Mouse (Mus musculus) Patski (cell line): ENCODE measurements at regions not wholly inside any gene's neighbourhood (a gene's known extent, or its start where the extent isn't known, plus 50 kb on each side); places are given as distances from the start of the nearest gene placed in this dataset.
A peak's percentile ranks its signal among the peaks of the same experiment; 100 is the strongest.

Experiments
- ATAC-seq: fragments of 100-300 bp; one replicate; pipeline ENCODE4 v1.8.0; 2021
- CTCF ChIA-PET: fragments of 350-600 bp; sonication (Branson Sonifier 250); formaldehyde crosslinking; loops from one replicate; lab custom pipeline; 2022; ENCODE audit warnings: inconsistent platforms; lab: Charles Lee
- POLR2A ChIA-PET: fragments of 350-600 bp; sonication (Branson Sonifier 250); formaldehyde crosslinking; loops from one replicate; lab custom pipeline; 2022; ENCODE audit warnings: antibody characterized with exemption, inconsistent platforms; lab: Charles Lee
- DNase-seq: peaks from one replicate; pipeline ENCODE4 v3.0.0-alpha.2; 2011; ENCODE audit warnings: low read depth, low spot score
- H3K27me3 ChIP-seq: fragments of 371-371 bp; one replicate; pipeline ENCODE4 v1.5.1; 2021
- CTCF ChIP-seq: fragments of 100-300 bp; IDR thresholded peaks from one replicate; pipeline ENCODE4 v1.5.1; 2021
- in situ Hi-C: fragments of 300-500 bp; cut with MboI; formaldehyde crosslinking; loops from 3 replicates; pipeline ENCODE4 v1.11.1; 2018; ENCODE audit warnings: low pct_unique_long_range_greater_than_20kb, mixed read lengths

DNA sequence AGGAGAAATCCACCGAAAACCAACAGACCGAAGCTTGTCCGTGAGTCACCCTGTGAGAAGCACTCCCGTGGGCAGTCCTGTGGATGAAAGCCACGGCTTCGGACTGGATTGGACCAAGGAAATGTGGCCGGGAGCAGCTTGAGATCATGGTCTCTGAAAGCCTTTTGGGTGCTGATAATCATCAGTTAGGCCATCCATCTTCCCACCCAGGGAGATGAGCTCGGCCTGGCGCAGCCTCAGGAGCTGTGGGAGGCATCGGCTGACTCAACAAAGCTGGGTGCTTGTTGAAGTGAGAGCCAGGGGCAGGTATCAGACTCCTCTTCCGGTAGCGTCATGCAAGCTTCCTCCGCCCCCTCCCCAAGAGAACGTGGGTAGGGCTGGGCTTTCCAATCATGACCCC is 582.2 kb upstream of the Gm19410 start:
- ChIA-PET CTCF (interaction anchor here (1.6 kb wide), 1 partner anchor 17 kb away, joined by 4 read pairs; no protein-coding TSS in a partner anchor), POLR2A (interaction anchor here (0.7 kb wide), 1 partner anchor 10 kb away, joined by 3 read pairs; no protein-coding TSS in a partner anchor)
- TF ChIP-seq CTCF, result no peak
- in situ Hi-C loops, result no loop called here
- no peak for ATAC-seq
- no peaks in the 10 kb centered on the region for H3K27me3 ChIP-seq
- no peak for DNase-seq

DNA sequence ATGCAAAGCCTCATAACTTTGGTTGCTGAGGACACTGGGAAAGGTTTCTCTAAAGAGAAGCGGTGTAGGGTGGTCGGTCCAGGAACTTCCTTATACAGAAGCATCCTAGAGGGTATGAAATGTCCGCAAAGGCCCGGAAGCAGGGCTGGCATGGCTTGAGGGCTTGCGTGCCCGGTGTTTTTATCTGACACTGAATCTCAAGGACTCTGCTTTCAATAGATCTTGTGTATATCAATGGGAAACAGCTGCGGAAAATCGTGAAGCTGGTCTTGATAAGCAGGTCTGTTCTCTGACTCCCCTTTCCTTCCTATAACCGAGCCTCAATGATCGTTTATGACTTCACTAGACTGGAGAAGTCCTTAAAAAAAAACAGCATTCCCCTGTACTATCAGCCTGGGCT is 580.4 kb upstream of the Gm19410 start:
- ATAC-seq, result no peak
- H3K27me3 ChIP-seq, result no peaks in the 10 kb centered on the region
- no peak for DNase-seq
- POLR2A ChIA-PET, result interaction anchor here (0.6 kb wide), 1 partner anchor 213 kb away, joined by 3 read pairs; no protein-coding TSS in a partner anchor
- in situ Hi-C loops, result no loop called here
- CTCF ChIA-PET, result interaction anchor here (1.0 to 1.2 kb wide), 2 partner anchors 14 to 311 kb away, joined by 3 to 4 read pairs; no protein-coding TSS in a partner anchor
- no peak for TF ChIP-seq CTCF

DNA sequence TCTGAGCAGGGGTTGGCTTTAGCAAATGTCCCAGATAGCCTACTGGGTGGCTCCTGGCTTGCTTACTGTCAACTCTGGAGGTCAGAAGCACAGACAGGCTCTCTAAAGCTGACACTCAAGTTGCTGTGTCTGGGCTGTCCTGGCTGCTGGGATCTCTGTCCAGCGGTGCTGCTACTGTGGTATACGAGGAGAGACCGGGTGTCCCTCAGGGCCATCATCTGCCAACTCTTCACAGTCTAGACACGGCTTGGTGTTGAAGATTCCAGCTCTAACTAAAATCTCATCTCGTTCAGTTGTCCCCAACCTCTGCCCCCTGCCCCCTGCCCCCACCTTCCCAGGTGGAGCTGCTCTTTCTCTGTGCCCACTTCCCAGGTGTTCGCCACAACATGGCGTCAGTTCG is 577.1 kb upstream of the Gm19410 start:
- DNase-seq (no peak), ATAC-seq (no peak)
- no peaks in the 10 kb centered on the region for H3K27me3 ChIP-seq
- ChIA-PET POLR2A (no interaction called here), CTCF (no interaction called here)
- no peak for TF ChIP-seq CTCF
- in situ Hi-C loops, result no loop called here

DNA sequence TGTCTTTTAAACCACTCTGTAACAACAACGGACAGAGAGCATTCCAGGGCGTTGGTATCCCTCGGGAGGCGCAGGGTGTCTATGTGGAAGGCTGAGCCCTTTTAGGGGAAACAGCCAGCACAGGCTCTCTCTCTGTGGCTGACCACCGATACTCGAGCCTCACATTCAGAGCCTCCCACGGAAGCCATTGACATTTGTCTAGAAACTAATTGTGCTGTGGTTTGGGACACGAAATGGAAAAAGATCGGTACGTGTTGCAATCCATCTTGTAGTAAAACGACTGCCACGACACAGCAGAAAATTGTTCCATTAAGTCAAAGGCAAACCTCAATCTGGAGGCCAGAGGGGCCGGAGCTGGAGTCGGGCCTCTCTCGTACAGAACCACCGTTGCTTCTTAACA is 575.9 kb upstream of the Gm19410 start:
- ATAC-seq (no peak), DNase-seq (no peak)
- in situ Hi-C loops, result loop anchor here (10.0 kb wide), 2 partner anchors 275 to 315 kb away; no protein-coding TSS in a partner anchor
- no peak for TF ChIP-seq CTCF
- no peaks in the 10 kb centered on the region for H3K27me3 ChIP-seq
- ChIA-PET CTCF (no interaction called here), POLR2A (no interaction called here)

DNA sequence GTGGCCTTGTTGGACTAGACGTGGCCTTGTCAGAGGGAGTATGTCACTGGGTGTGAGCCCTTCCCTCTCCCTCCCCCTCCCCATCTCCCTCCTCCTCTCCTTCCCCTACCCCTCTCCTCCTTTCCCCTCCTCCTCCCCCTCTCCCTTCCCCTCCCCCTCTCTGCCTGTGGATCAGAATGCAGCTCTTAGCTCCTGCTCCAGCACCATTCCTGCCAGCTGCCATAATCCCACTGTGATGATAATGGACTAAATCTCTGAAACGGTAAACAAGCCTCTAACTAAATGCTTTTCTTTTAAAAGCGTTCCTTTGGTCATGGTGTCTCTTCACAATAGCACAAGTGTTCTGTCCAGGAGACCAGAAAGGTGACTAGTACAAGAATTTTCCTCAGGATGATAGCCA is 573.1 kb upstream of the Gm19410 start:
- DNase-seq (no peak), ATAC-seq (no peak)
- in situ Hi-C loops, result loop anchor here (10.0 kb wide), 2 partner anchors 272 to 318 kb away; no protein-coding TSS in a partner anchor
- POLR2A ChIA-PET, result no interaction called here
- no peaks in the 10 kb centered on the region for H3K27me3 ChIP-seq
- no peak for TF ChIP-seq CTCF
- CTCF ChIA-PET, result interaction anchor here (0.6 to 1.2 kb wide), 2 partner anchors 20 to 306 kb away, joined by 3 read pairs; no protein-coding TSS in a partner anchor

DNA sequence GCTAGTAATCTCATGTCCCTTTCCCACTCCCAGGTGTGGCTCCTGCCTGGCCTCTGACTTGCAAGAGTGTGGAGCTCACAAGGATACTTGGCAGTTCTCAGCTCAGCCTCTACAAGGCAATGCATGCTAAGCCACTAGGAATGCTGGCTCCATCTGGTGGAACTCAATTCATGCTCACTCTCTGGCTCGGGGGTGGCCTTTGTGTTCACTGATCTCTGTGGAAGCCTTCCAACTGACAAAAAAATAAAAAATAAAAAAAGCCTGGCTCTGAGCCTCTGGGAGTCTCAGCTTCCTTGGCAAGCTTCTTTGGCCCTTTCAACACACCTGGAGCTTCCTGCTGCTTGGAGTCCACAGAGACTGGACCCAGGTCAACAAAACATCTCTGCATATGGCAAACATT is 571.8 kb upstream of the Gm19410 start:
- POLR2A ChIA-PET, result no interaction called here
- CTCF ChIA-PET, result interaction anchor here (3.4 kb wide), 1 partner anchor 12 kb away, joined by 7 read pairs; no protein-coding TSS in a partner anchor
- in situ Hi-C loops, result loop anchor here (10.0 kb wide), 2 partner anchors 271 to 319 kb away; no protein-coding TSS in a partner anchor
- H3K27me3 ChIP-seq, result no peaks in the 10 kb centered on the region
- ATAC-seq (no peak), DNase-seq (no peak)
- TF ChIP-seq CTCF, result peak; percentile 39

DNA sequence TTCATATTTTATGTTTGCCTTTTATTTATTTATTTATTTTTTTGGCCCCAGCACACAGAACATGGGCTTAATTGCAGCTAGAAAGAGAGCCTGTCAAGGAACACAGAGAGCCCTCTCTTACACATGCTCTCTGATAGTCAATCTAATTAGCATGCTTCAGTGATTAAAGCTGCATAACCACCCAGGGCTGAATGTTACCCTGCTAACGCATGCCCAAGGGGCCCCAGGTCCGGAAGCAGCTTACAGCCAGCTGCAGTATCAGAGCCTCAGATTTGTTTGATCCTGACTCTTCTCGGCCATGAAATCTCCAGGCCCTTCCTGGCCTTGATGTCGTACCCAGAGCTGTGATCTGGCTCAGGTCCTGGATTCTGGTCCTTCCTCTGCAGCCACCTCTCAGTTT is 569.4 kb upstream of the Gm19410 start:
- no peak for TF ChIP-seq CTCF
- POLR2A ChIA-PET, result no interaction called here
- in situ Hi-C loops, result loop anchor here (10.0 kb wide), 2 partner anchors 269 to 321 kb away; no protein-coding TSS in a partner anchor
- CTCF ChIA-PET, result interaction anchor here (3.4 kb wide), 1 partner anchor 9 kb away, joined by 7 read pairs; no protein-coding TSS in a partner anchor
- ATAC-seq (no peak), DNase-seq (no peak)
- no peaks in the 10 kb centered on the region for H3K27me3 ChIP-seq

DNA sequence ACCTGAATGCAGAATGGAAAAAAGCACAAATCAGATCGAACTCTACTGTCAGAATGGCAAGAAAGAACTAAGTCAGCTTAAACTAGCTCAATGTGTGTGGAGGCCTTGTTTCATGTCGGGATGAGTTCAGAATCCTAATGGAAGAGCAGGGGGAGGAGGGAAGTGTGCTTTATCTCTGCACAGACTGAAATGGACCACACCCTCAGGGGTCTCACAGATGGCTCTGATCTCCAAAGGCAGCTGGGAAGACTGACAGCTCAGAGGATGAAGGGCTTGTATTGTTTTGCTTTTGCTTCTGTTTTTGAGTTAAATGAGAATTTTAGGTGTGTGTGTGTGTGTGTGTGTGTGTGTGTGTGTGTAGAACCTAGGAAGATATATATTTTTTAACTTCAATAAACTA is 566.8 kb upstream of the Gm19410 start:
- DNase-seq (no peak), ATAC-seq (no peak)
- in situ Hi-C loops, result loop anchor here (10.0 kb wide), 2 partner anchors 266 to 324 kb away; no protein-coding TSS in a partner anchor
- POLR2A ChIA-PET, result interaction anchor here (0.6 to 0.7 kb wide), 2 partner anchors 80 to 390 kb away, joined by 3 read pairs; no protein-coding TSS in a partner anchor
- no peaks in the 10 kb centered on the region for H3K27me3 ChIP-seq
- no peak for TF ChIP-seq CTCF
- CTCF ChIA-PET, result no interaction called here

DNA sequence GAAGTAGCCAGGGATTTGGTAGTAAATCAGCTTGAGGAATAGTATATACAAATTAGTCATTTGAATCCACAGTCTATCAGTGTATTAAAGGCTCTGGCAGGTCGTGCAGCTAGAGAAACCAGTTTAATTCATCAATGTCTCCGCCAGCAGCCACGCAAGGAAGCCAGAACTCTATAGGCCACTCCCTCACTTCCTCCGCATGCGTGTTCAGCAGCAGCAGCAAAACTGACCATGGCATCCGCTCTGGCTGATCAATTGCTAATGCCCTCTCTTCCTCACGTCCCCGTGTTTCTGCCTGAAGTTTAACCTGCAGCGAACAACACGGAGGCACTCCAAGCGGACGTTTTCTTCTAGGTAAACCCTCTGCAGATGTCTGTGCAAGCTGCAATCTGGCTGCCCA is 564.2 kb upstream of the Gm19410 start:
- H3K27me3 ChIP-seq, result no peaks in the 10 kb centered on the region
- no peak for DNase-seq
- in situ Hi-C loops, result no loop called here
- ATAC-seq, result no peak
- ChIA-PET CTCF (no interaction called here), POLR2A (no interaction called here)
- TF ChIP-seq CTCF, result no peak

DNA sequence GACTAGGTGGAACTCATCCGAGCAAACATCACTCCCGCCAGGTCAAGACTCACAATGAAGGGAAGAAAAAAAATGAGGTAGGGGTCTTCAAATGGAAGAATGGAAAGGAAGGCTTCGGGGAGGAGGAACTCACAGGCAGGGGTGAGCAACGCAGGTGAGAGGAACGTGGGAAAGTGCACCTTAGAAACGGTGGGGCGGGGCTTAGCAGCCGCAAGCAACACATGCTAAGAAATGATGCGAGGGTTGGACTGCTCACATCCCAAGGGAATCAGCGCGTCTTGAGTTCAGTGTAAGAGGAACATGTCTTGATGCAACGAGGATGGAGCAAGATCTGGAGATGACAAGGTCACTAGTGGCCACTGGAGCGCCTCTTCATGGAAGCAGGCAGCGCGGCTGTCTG is 560.6 kb upstream of the Gm19410 start:
- ChIA-PET CTCF (interaction anchor here (0.9 to 1.4 kb wide), 2 partner anchors 10 to 330 kb away, joined by 3 to 7 read pairs; no protein-coding TSS in a partner anchor), POLR2A (no interaction called here)
- in situ Hi-C loops, result no loop called here
- no peaks in the 10 kb centered on the region for H3K27me3 ChIP-seq
- ATAC-seq, result no peak
- DNase-seq, result no peak
- TF ChIP-seq CTCF, result no peak

DNA sequence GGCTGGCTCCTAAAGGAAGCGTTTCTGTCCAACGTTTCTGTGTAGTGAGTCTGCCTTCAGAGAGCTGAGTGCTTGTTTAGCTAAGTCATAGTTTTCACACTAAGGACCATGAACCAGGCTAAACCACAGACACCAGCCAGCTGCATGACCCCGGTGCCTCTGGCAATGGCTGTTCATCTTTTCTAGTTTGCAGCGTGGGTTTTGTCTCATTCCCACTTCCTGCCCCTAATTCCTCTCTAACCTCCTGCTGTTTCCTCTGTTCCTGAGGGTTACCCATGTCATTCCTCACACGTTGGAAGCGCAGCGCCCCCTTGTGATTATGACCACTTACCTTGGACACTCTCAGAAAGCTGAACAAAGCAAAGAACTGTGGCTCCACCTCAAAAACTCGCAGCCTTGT is 560.1 kb upstream of the Gm19410 start:
- POLR2A ChIA-PET, result no interaction called here
- ATAC-seq, result no peak

More for the DNA sequence above, 560.1 kb upstream of the Gm19410 start:
- CTCF ChIA-PET, result interaction anchor here (0.9 to 1.4 kb wide), 3 partner anchors 10 to 330 kb away, joined by 3 to 7 read pairs (median 4); no protein-coding TSS in a partner anchor
- DNase-seq, result no peak
- in situ Hi-C loops, result no loop called here
- no peaks in the 10 kb centered on the region for H3K27me3 ChIP-seq
- no peak for TF ChIP-seq CTCF
